Mouse (Mus musculus) splenic B cell, adult 2 months (primary cell): ENCODE measurements around the gene Lrguk.
A peak's percentile ranks its signal among the peaks of the same experiment; 100 is the strongest.

ENCODE experiments used
- DNase-seq: peaks from one replicate; pipeline ENCODE4 v3.0.0-alpha.2; 2011; ENCODE audit warnings: low read depth, low spot score
- H3K27me3 ChIP-seq: 2 replicates; pipeline ENCODE4 v1.6.1; 2012; ENCODE audit warnings: mild to moderate bottlenecking, low read length, moderate library complexity, mixed read lengths; ENCODE audit not compliant: control insufficient read depth, poor library complexity, insufficient read depth, severe bottlenecking
- H3K36me3 ChIP-seq: 2 replicates; pipeline ENCODE4 v1.6.1; 2012; ENCODE audit warnings: mild to moderate bottlenecking, low read length, moderate library complexity, mixed read lengths; ENCODE audit not compliant: control insufficient read depth, poor library complexity, insufficient read depth, severe bottlenecking

The Lrguk gene

DNA sequence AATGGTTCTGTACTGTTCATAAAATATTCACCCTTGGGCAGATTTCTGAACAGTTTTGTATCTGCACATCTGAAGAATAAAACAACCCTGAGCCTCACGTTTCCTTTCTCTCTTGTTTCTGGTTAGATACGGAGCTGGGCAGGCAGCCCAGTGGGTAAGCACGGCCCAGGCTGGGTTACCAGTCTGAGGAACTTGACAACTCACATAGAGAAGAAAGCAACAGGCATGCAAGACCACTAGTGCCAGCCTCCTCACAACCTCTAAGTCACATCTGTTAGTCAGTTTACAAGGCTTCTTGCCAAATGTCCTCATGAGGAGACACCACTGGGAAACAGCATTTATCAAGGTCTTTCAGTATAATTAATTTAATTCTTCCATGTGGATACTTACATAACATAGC is 139.6 kb downstream of the Lrguk start:
- Histone ChIP-seq H3K27me3 (no peaks in the 10 kb centered on the region), H3K36me3 (peaks cover 10% of the 10 kb centered on the region)

DNA sequence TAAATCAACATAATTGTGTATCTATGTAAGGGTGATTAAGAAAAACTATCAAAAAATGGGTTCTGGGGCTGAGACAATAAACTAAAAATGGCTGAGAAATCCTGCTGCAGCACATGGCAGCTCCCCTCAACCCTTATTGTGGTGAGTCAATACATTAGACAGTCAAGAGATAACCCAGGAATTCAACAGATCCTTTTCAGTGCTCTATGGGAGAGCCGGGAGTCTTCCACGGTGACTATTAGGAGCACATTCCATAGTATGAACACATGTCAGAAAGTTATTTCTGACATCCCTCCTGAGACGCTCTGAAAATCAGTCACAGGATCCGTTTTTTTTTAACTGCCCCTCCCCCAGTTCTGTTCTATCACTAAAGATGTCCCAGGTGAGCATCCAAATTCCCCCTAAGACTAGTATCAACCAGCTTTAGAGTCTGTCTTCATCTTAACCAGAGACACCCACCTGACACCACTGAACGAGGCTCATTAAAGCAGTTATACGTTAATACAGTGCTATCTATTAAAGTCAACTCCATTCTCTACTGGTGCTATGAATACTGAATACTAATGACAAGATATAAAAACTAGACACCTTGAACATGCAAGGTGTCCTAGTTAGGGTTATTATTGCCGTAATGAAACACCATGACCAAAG is 141.7 kb downstream of the Lrguk start:
- Histone ChIP-seq H3K27me3 (no peaks in the 10 kb centered on the region), H3K36me3 (peaks cover 10% of the 10 kb centered on the region)
- DNase-seq, result no peak

More for the DNA sequence above, 139.6 kb downstream of the Lrguk start:
- no peak for DNase-seq

DNA sequence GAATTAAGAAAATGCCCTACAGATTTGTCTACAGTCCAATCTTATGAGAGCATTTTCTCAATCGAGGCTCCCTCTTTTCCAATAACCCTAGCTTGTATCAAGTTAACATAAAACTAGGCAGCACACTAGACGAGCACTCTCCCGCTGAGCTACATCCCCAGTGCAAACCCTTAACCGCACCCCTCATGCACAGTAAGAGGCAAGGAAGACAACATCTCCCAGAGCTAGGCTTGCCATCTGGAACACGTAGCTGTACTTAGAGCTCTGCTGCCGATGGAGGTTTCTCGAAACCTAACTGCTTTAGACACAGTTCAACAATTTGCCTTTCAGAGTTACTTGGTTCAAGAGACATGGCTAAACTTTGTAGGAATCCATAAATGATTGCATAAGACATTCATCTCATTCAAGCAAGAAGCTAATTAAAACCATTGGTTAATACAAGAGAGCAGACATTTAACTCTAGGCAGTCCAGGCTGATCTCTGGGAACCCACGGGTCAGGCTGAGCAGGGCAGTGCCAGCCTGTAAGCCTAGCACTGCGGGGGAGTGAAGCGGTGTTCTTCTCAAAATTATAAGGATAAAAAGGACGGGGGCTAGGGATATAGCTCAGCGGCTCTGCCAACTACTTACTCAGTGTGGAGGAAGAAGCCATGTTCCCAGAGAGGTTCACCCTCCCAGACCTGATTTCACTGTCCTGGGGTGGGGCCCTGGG is 142.7 kb downstream of the Lrguk start:
- no peaks in the 10 kb centered on the region for H3K27me3 ChIP-seq
- no peak for DNase-seq
- peaks cover 8% of the 10 kb centered on the region; the same call in 1 of the 2 replicates for H3K36me3 ChIP-seq

DNA sequence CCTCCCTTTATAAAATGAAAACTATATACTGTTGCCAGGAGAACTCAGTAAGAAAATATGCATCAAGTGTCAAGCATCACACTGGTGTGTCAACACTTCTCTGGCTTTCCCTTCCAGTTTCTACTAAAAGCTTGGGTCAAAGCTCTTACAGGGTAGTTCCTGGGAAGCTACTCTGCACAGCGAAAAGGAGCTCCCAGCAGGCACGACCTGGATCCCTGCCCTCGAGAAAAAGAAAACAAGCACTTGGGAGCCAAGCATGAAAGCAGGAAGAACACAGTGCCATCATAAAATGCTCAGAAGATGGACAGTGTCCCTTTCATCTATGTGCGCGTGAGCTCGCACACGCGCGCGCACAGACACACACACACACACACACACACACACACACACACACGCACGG is 144.0 kb downstream of the Lrguk start:
- Histone ChIP-seq H3K27me3 (no peaks in the 10 kb centered on the region), H3K36me3 (0 out of 2 replicates have a peak, but pooled peaks cover 2% of the 10 kb centered on the region)
- DNase-seq, result no peak

DNA sequence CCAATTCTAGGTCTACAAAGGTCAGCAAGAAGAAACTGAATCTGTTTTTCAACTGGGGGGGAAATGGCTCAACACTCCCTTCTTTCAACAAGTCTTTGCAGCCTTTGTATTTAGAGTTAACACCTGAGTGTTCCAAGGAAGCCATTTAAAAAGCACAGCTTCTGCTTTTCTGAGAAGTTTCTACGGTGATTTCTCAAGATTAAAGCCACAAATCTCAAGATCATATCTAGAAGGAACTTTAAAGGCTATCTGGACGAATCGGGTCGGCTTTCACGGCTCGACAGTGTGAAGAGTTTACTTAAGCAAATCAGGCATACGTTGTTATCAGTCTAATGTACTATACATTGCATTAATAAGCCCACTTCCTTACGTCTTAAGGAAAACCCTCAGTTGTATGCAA is 145.5 kb downstream of the Lrguk start:
- DNase-seq, result no peak
- H3K27me3 ChIP-seq, result no peaks in the 10 kb centered on the region
- 0 out of 2 replicates have a peak, but pooled peaks cover 2% of the 10 kb centered on the region for H3K36me3 ChIP-seq

DNA sequence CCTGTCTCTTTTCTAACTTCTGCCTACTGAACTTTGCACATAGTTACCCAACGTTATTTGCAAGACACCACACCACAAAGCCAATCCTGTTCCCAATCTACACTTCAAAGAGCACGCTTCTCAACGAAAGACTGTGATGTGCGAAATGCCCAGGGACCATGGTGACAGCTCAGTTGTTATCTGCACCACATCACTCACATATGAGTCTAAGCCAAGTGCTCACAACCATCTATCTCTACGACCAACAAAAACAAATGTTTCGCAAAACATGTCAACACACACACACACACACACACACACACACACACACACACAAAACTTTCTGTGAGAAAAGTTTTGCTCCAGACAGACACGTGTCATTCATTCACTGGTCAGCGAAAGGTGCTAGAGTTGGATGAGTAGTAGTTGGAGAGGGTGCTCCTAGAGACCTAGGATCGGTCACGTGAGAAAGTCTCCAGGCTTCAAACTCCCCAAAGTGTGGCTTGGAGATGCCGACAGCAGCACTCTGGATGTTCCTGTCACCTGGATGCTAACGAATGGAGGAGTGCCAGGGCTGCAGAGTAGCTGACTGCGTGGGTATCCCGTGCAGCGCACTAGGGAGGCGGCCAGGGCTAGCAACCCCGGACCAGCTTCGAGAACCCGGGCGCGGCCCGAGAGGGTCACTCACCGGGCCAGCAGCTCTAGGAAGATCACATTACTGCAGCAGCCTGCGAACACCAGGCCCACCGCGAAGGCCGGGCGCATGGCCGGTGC is 147.0 kb downstream of the Lrguk start:
- H3K36me3 ChIP-seq, result 0 out of 2 replicates have a peak, but pooled peaks cover 2% of the 10 kb centered on the region
- no peaks in the 10 kb centered on the region for H3K27me3 ChIP-seq
- no peak for DNase-seq

DNA sequence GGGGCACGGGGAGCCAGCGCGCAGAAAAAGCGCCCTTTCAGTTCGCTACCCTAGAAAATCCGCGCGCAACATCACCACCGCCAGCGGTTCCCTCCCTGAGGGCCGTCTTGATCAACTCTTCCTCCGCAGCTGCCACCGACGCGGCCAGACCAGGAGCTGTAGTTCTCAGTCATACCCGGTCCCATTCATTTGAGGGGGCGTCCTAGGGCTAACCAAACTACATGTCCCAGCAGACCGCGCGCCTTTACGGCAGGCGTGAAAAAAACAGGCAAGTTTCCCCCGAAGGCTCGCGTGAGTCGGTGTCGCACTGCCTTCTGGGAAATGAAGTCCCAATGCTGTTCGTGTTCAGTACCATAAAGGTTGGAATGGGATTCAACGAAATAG is 147.6 kb downstream of the Lrguk start, which contains the start of gene Slc35b4:
Slc35b4 (minus strand) TSS at position 248 of the 384 bp plus-strand sequence.
- peak; percentile 96 for DNase-seq
- 0 out of 2 replicates have a peak, but pooled peaks cover under 1% of the 10 kb centered on the region for H3K36me3 ChIP-seq
- H3K27me3 ChIP-seq, result no peaks in the 10 kb centered on the region

DNA sequence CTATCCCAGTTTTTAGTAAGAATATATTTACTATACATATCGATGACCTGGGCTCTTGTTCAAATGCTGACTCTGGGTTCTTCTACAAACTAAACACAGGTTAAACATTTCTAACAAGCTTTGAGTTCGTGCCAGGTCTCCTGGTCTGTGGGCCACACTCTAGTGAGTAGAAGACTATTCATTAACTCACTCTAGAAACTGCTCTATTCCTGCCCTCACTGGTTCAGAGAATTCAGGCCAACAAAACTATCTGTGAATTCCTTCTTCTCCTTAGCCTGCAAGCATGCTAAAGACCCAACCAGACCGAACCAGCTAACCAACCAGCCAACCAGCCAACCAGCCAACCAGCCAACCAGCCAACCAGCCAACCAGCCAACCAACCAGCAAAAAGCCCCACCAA is 149.8 kb downstream of the Lrguk start:
- Histone ChIP-seq H3K36me3 (no peaks in the 10 kb centered on the region), H3K27me3 (no peaks in the 10 kb centered on the region)
- DNase-seq, result no peak

DNA sequence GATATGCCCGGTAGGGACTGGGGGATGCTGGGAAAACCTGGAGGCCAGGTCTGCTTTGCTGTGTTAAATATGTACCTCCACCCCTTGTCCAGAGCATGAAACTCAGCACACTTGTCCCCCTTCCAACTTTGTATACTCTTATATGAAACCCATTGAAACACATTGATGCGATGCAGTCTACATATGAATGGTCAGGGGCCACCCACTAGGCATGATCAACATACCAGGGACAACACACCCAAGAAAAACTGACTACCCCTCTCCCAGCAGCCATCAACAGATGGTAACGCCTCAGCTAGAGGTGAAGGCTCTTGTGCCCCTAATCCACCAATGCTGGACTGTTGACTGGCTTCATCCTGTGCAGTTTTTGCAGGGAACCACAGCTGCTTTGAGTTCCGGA is 150.7 kb downstream of the Lrguk start:
- no peaks in the 10 kb centered on the region for H3K36me3 ChIP-seq
- no peak for DNase-seq
- H3K27me3 ChIP-seq, result no peaks in the 10 kb centered on the region

DNA sequence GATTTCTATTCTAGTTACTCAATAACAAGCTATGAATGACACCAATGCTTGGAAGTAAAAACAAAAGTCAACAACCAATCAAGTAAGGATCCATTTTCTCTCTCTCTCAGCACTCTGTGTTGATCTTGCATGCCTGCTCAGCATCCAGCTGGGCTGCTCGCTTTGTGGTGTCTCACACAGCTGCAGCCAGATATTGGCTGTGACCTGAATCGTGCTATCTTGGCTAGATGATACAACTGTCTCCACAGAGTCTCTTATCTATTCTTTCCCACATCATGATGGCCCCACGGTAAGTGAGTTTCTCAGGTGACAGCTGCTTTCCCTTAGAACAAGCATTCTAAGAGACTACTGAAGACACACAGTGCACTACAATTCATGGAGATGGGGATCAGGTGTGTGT is 152.7 kb downstream of the Lrguk start:
- no peaks in the 10 kb centered on the region for H3K36me3 ChIP-seq
- no peaks in the 10 kb centered on the region for H3K27me3 ChIP-seq
- DNase-seq, result no peak

DNA sequence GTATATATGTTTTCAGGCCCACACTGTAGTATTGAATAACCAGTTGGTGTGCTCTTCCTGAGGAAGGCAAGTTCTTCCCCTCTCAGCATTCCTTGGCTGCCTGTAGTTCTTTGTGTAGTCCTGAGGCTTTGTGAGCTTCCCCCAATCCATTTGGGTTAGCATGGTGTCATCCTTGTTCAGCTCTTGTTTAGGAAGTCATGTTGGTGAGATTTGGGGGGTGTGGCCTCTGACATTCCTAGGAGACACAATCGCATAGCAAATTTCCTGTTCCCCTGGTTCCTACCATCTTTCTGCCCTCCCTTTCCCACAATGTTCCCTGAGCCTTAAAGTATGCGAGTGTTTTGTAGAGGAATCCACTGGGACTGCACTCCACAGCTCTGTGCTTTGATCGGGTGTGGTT is 154.1 kb downstream of the Lrguk start:
- Histone ChIP-seq H3K27me3 (no peaks in the 10 kb centered on the region), H3K36me3 (no peaks in the 10 kb centered on the region)
- DNase-seq, result no peak
